Mouse (Mus musculus): ENCODE results near the gene 1700021F05Rik.

GRCm38 (mm10) chr10:43517836-43518235, 23.0 kb downstream of the 1700021F05Rik start:
- TF ChIP-seq CTCF (IDR thresholded peaks at IDR 0.05; ENCODE audit: extremely low read depth, insufficient read depth, insufficient read length, insufficient replicate concordance) (no peak), POLR2A (IDR thresholded peaks at IDR 0.05; ENCODE audit: low read depth, low read length) (no peak)
